ENCODE assay signal across 15 mouse cellular contexts in the genomic region with DNA sequence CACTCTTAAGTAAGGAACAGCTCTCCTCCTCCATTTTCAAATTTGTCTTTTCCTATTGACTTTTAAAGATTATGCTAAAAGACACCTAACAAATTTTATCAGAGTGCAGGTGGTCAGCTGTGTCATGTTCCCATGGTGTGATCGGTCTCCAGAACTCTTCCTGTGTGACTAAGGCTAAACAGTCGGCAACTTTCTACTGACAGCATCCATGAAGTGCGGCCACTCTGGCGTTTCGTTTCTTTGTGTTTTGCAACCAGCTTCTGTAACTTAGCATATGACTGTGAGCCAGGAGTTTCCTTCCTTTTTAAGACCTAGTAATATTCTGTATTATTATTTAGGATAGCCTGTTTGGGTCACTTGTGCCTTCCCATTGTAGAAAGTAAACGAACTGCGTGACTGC.
"Had no signal": no experiment of that assay in that cellular context is flagged by ENCODE, and none has a peak within 500 bp of the region (broad histone marks: within the 10 kb centered on the region; RNA-seq: fewer than 3 reads in every experiment).

No protein-coding gene starts in this region.

- H3K4me3 ChIP-seq: megakaryocyte, embryonic 14.5 days; midbrain, embryonic 12.5 days; midbrain, embryonic 15.5 days; neural tube, embryonic 12.5 days had no signal

- ATAC-seq: midbrain, embryonic 15.5 days had no signal

- DNase-seq: lung, adult 18-20 months; lung, embryonic 14.5 days; lung, postnatal 10 days; lung, postnatal 4 days; right cerebral cortex, postnatal 14 days; right cerebral cortex, postnatal 4 days; spleen, adult 18-20 months; thymus, adult 18-20 months; thymus, postnatal 14 days; thymus, postnatal 36 days had no signal

- H3K4me2 ChIP-seq: lung, embryonic 14.5 days; midbrain, embryonic 12.5 days; midbrain, embryonic 15.5 days; neural tube, embryonic 12.5 days had no signal

- H3K27me3 ChIP-seq: megakaryocyte, embryonic 14.5 days; midbrain, embryonic 12.5 days; midbrain, embryonic 15.5 days; neural tube, embryonic 12.5 days had no signal

- H3K27ac ChIP-seq: liver, embryonic 14.5 days; midbrain, embryonic 12.5 days; midbrain, embryonic 15.5 days; neural tube, embryonic 12.5 days had no signal

- H3K9me3 ChIP-seq: megakaryocyte, embryonic 14.5 days; midbrain, embryonic 12.5 days; midbrain, embryonic 15.5 days; neural tube, embryonic 12.5 days had no signal

- H3K9ac ChIP-seq: liver, embryonic 14.5 days; lung, embryonic 14.5 days; midbrain, embryonic 12.5 days; midbrain, embryonic 15.5 days; neural tube, embryonic 12.5 days had no signal

- H3K36me3 ChIP-seq: midbrain, embryonic 12.5 days; midbrain, embryonic 15.5 days; neural tube, embryonic 12.5 days had no signal

- H3K4me1 ChIP-seq: midbrain, embryonic 12.5 days; midbrain, embryonic 15.5 days; neural tube, embryonic 12.5 days had no signal
